Mouse (Mus musculus): ENCODE data around the gene Thumpd3.

- no peak for TF ChIP-seq CTCF (IDR thresholded peaks at IDR 0.05)
- TF ChIP-seq EP300 (IDR thresholded peaks at IDR 0.05) = no peak
Observed at GRCm38 (mm10) chr6:113076686-113077516, 30.9 kb downstream of the Thumpd3 start, which contains the start of gene Setd5.

Data from lung, postnatal 0 days (tissue).